Mouse (Mus musculus) G1E-ER4 (cell line): ENCODE data around the gene Olfr1223. TPM values are rescaled to one million over a fixed set of nuclear protein-coding genes. Genes with fewer than 3 reads are reported as not detected.
"Not testable (repeated sequence)": the region's sequence is repeated elsewhere in the genome, so short reads cannot be mapped to it uniquely, and the experiment has no call there.

Experiments used
- GATA1 ChIP-seq: IDR thresholded peaks from one replicate; pipeline ENCODE4 v1.8.0; 2012; ENCODE audit warnings: low read length, inconsistent platforms
- polyA plus RNA-seq: library from polyadenylated mRNA; stranded (reverse); fragments of >175 nt; gene quantifications from 2 replicates; pipeline ENCODE4 v1.2.3, GENCODE M21; 2012

Gene Olfr1223
- not detected in 2 replicates for polyA plus RNA-seq

- no peak for TF ChIP-seq GATA1
These were observed at the start of gene Olfr1223 for GRCm38 (mm10) chr2:89151460-89151859. Gene Olfr1223, minus strand, starts transcription at chr2:89151560.

GRCm38 (mm10) chr2:89199948-89200347, 48.6 kb upstream of the Olfr1223 start, which contains the start of gene Olfr1226:
Gene Olfr1226, minus strand, starts transcription at chr2:89200048.
- no peak for TF ChIP-seq GATA1

- TF ChIP-seq GATA1 = no peak
These were observed 45.1 kb upstream of the Olfr1223 start for GRCm38 (mm10) chr2:89196325-89196982.

DNA sequence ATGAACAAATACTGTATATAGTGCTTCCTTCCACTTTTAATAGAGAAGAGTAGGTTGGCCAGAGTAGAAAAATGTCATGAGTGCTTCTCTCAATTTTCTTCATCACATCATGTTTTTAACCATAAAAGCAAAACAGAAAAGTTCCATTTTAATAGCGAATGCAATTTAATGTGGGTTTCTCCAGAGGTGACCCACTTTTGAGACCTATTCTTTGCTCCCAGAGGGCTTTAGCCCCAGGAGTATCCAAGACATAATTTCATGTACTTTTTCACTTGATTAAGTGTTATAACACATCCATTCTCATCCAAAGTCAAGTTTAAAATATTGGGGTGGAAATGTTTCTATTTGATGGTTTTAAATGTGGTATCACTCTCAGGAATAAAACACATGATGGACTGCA, 23.2 kb upstream of the Olfr1223 start, which contains the start of gene Olfr1225:
Olfr1225 (minus strand) TSS at position 101 of the 400 bp plus-strand sequence.
- no peak for TF ChIP-seq GATA1

DNA sequence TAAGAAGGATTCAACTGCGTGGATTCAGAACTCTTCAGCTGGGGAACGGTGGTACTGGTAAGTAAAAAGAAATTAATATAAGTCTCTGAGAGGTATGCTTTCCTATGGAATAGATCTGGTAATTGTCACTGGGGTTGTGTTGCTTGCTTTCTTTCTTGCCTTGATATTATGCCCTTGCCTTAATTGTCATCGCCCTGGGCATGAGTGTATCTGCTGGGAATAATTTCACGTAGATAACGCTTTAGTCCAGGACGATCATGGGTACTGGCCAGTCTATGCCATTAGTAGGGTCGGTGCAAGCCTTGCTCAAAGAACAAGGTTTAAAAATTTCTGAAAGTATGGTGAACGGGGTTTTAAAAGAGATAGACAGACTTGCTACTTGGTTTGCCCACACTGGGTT, 12.6 kb upstream of the Olfr1223 start, which contains the start of gene Olfr1224-ps1:
Olfr1224-ps1 (minus strand) TSS at position 101 of the 400 bp plus-strand sequence.
- not testable (repeated sequence) for TF ChIP-seq GATA1

DNA sequence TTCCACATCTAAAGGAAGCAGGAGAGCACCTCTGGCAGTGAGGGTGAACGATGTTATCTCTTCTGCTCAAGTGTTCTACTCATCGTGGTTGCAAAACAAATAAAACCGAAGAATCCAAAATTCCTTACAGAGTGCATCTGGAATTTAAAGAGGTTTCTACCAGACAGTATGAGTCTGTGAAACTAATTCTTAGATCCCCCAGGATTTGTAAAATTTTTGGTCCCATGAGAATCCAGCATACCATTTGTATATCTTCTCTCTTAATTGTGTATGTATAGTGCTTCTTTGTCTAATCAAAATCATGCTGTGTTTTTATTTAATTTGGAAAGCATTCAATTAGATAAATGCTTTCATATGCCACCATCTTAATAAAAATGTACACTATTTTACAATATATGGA, 18.4 kb downstream of the Olfr1223 start, which contains the start of gene Olfr1222:
Olfr1222 (minus strand) TSS at position 101 of the 400 bp plus-strand sequence.
- TF ChIP-seq GATA1 = no peak

- no peak for TF ChIP-seq GATA1
These were observed 34.2 kb downstream of the Olfr1223 start, which contains the start of gene Olfr1221 for GRCm38 (mm10) chr2:89117183-89117582. Gene Olfr1221, minus strand, starts transcription at chr2:89117283.

GRCm38 (mm10) chr2:89106735-89107134, 44.6 kb downstream of the Olfr1223 start, which contains the start of gene Olfr1220:
Gene Olfr1220, minus strand, starts transcription at chr2:89106835.
- TF ChIP-seq GATA1 = no peak

GRCm38 (mm10) chr2:89105651-89106050, 45.7 kb downstream of the Olfr1223 start:
- no peak for TF ChIP-seq GATA1

GRCm38 (mm10) chr2:89093848-89094247, 57.5 kb downstream of the Olfr1223 start:
- no peak for TF ChIP-seq GATA1

Other genes with a start within 250 kb of the Olfr1223 start
- not detected in 2 replicates for gene Olfr1208, start 249.2 kb downstream of the Olfr1223 start, polyA plus RNA-seq
- not detected in 2 replicates for gene Olfr1209, start 236.4 kb downstream of the Olfr1223 start, polyA plus RNA-seq
- gene Olfr1211, start 213.4 kb downstream of the Olfr1223 start, polyA plus RNA-seq = not detected in 2 replicates
- gene Olfr1212, start 197.6 kb downstream of the Olfr1223 start, polyA plus RNA-seq = not detected in 2 replicates
- not detected in 2 replicates for gene Gm13762, start 171.3 kb downstream of the Olfr1223 start, polyA plus RNA-seq
- not detected in 2 replicates for gene Olfr1214, start 158.9 kb downstream of the Olfr1223 start, polyA plus RNA-seq
- not detected in 2 replicates for gene Olfr1215, start 144.6 kb downstream of the Olfr1223 start, polyA plus RNA-seq
- not detected in 2 replicates for gene Olfr1216, start 133.2 kb downstream of the Olfr1223 start, polyA plus RNA-seq
- not detected in 2 replicates for gene Olfr1217, start 119.5 kb downstream of the Olfr1223 start, polyA plus RNA-seq
- not detected in 2 replicates for gene Olfr1218, start 90.4 kb downstream of the Olfr1223 start, polyA plus RNA-seq
- not detected in 2 replicates for gene Olfr1219, start 68.0 kb downstream of the Olfr1223 start, polyA plus RNA-seq
- not detected in 2 replicates for gene Olfr1220, start 44.7 kb downstream of the Olfr1223 start, polyA plus RNA-seq
- gene Olfr1221, start 34.3 kb downstream of the Olfr1223 start, polyA plus RNA-seq = not detected in 2 replicates
- gene Olfr1222, start 18.5 kb downstream of the Olfr1223 start, polyA plus RNA-seq = not detected in 2 replicates
- gene Olfr1224-ps1, start 12.5 kb upstream of the Olfr1223 start, polyA plus RNA-seq = not detected in 2 replicates
- gene Olfr1225, start 23.1 kb upstream of the Olfr1223 start, polyA plus RNA-seq = not detected in 2 replicates
- gene Olfr1226, start 48.5 kb upstream of the Olfr1223 start, polyA plus RNA-seq = not detected in 2 replicates
- not detected in 2 replicates for gene Olfr1228, start 102.5 kb upstream of the Olfr1223 start, polyA plus RNA-seq
- not detected in 2 replicates for gene Olfr1229, start 136.5 kb upstream of the Olfr1223 start, polyA plus RNA-seq
- not detected in 2 replicates for gene Olfr1230, start 145.7 kb upstream of the Olfr1223 start, polyA plus RNA-seq
- gene Olfr1231, start 155.5 kb upstream of the Olfr1223 start, polyA plus RNA-seq = not detected in 2 replicates
- gene Olfr1232, start 178.1 kb upstream of the Olfr1223 start, polyA plus RNA-seq = not detected in 2 replicates
- not detected in 2 replicates for gene Olfr1233, start 190.8 kb upstream of the Olfr1223 start, polyA plus RNA-seq
- gene Olfr1234, start 213.3 kb upstream of the Olfr1223 start, polyA plus RNA-seq = not detected in 2 replicates